Mouse (Mus musculus) left cerebral cortex, postnatal 14 days (tissue): ENCODE results near the gene Cbx7. TPM values are rescaled to one million over a fixed set of nuclear protein-coding genes. Genes with fewer than 3 reads are reported as not detected.

Source experiments
- DNase-seq, 2 experiments: peaks; one replicate each; pipeline ENCODE4 v3.0.0; 2021 to 2022; ENCODE audit warnings: low spot score in 2 of 2, mixed read lengths in 1 of 2
- intact Hi-C: fragments of 180-260 bp; cut with DNase I; formaldehyde crosslinking; loops from one replicate; pipeline ENCODE4 v1.15.1; 2025
- total RNA-seq, 2 experiments: library from RNA; stranded (reverse); gene quantifications; 2 replicates each; pipeline ENCODE4 v1.2.3; 2021

Cbx7 gene
- total RNA-seq, 2 experiments from 2014 or later = 9.9 to 11.9 TPM

- intact Hi-C loops = no loop called here
- DNase-seq = no peak
Observed at GRCm38 (mm10) chr15:80005436-80005835, 34.5 kb upstream of the Cbx7 start.

GRCm38 (mm10) chr15:80004644-80005340 lies 33.9 kb upstream of the Cbx7 start:
- no peak for DNase-seq
- intact Hi-C loops = no loop called here

GRCm38 (mm10) chr15:80003581-80003980 lies 32.7 kb upstream of the Cbx7 start:
- intact Hi-C loops = no loop called here
- no peak for DNase-seq

GRCm38 (mm10) chr15:80001601-80002000 lies 30.7 kb upstream of the Cbx7 start:
- no peak for DNase-seq
- intact Hi-C loops = no loop called here

- intact Hi-C loops = no loop called here
Observed at GRCm38 (mm10) chr15:80000694-80001093, 29.8 kb upstream of the Cbx7 start.

GRCm38 (mm10) chr15:79997988-79998387 lies 27.1 kb upstream of the Cbx7 start:
- DNase-seq = no peak
- intact Hi-C loops = no loop called here

More at GRCm38 (mm10) chr15:80000694-80001093, 29.8 kb upstream of the Cbx7 start:
- no peak for DNase-seq

- no peak for DNase-seq
- intact Hi-C loops = no loop called here
Observed at GRCm38 (mm10) chr15:79996781-79997180, 25.9 kb upstream of the Cbx7 start.

- intact Hi-C loops = no loop called here
- no peak for DNase-seq
Observed at GRCm38 (mm10) chr15:79995552-79995951, 24.6 kb upstream of the Cbx7 start.

- DNase-seq = no peak
- intact Hi-C loops = no loop called here
Observed at GRCm38 (mm10) chr15:79994566-79994965, 23.6 kb upstream of the Cbx7 start.

- intact Hi-C loops = no loop called here
- DNase-seq = no peak
Observed at GRCm38 (mm10) chr15:79986182-79986581, 15.3 kb upstream of the Cbx7 start.

- DNase-seq = no peak
- intact Hi-C loops = no loop called here
Observed at GRCm38 (mm10) chr15:79985471-79985870, 14.6 kb upstream of the Cbx7 start.

GRCm38 (mm10) chr15:79984152-79984551 lies 13.2 kb upstream of the Cbx7 start:
- no peak for DNase-seq
- intact Hi-C loops = no loop called here

- DNase-seq = no peak
- intact Hi-C loops = no loop called here
Observed at GRCm38 (mm10) chr15:79980716-79981115, 9.8 kb upstream of the Cbx7 start.

GRCm38 (mm10) chr15:79972186-79972585 lies 1.3 kb upstream of the Cbx7 start:
- DNase-seq = no peak
- intact Hi-C loops = no loop called here

- DNase-seq = no peak
- intact Hi-C loops = no loop called here
Observed at GRCm38 (mm10) chr15:79970491-79970890, 428 bp downstream of the Cbx7 start.

- intact Hi-C loops = no loop called here
Observed at GRCm38 (mm10) chr15:79967346-79967745, 3.6 kb downstream of the Cbx7 start.

GRCm38 (mm10) chr15:79964376-79964775 lies 6.5 kb downstream of the Cbx7 start:
- DNase-seq = no peak
- intact Hi-C loops = no loop called here

More at GRCm38 (mm10) chr15:79967346-79967745, 3.6 kb downstream of the Cbx7 start:
- no peak for DNase-seq

- intact Hi-C loops = no loop called here
- DNase-seq = peak in 1 of 2 experiments; percentile 60
Observed at GRCm38 (mm10) chr15:79962661-79963060, 8.3 kb downstream of the Cbx7 start.

- peak in 1 of 2 experiments; percentile 48 for DNase-seq
- intact Hi-C loops = no loop called here
Observed at GRCm38 (mm10) chr15:79961366-79961921, 9.5 kb downstream of the Cbx7 start.

GRCm38 (mm10) chr15:79958418-79958817 lies 12.5 kb downstream of the Cbx7 start:
- no peak for DNase-seq
- intact Hi-C loops = no loop called here

- intact Hi-C loops = no loop called here
- no peak for DNase-seq
Observed at GRCm38 (mm10) chr15:79956559-79956958, 14.4 kb downstream of the Cbx7 start.
